In the genomic region with DNA sequence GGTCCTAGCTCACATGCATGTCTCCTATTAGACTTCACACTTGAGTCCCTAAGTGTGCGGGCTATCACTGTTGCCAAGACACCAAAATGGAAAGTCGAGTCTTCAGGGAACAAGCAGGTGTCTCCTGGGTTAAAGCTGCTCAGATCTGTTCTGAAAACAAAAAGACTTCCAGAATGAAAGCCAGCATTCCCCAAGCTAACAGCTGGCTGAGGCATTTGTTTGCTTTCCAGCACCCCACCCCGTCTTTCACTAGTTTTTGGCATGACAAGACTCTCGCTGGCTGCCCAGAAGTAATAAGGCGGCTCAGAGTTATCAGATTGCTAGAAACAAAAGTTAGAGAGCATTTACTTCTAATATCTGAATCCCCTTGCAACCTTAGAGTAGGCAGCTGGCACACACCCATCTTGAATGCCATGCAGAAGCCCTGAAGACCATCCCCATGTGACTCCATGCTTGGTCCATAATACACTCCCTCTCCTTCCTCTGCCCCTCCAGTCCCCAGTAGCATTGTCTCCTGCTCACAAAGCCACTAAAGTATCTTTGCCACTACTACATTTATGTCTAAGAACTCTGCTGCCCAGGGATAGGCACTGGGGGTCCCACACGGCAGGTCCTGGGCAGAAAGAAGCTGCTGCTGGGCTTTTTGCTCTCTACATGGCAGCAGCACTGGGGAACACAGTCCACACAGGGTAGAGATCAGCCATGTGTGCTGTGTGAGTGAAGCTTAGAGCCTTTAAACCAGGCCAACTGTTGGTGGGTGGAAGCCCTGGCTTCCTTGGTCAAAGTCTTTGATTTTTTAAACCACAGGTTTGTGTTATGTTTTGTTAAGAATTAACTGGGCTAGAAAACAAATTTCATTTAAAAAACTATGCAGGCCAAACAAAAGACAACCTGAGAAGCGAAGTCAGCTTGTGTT, we compare ENCODE assay signal across 16 mouse cellular contexts.
DNase-seq lines count a peak whose midpoint lies in the region; ATAC-seq lines count a peak whose summit lies in the region.
"Had no signal": no experiment of that assay in that cellular context is flagged by ENCODE, and none has a peak within 500 bp of the region (broad histone marks: within the 10 kb centered on the region; RNA-seq: fewer than 3 reads in every experiment).

No protein-coding gene starts in this region.

- H3K9ac ChIP-seq in limb, embryonic 12.5 days (replicated peaks) = no peak overlapping the region
- H3K9ac ChIP-seq: hindbrain, embryonic 15.5 days; neural tube, embryonic 13.5 days had no signal

- 88% methylated on average over 7 of the region's 7 CpGs for WGBS in limb, embryonic 12.5 days
- WGBS in limb, embryonic 10.5 days = 88% methylated on average over 7 of the region's 7 CpGs

- no peaks in the 10 kb centered on the region for H3K9me3 ChIP-seq in limb, embryonic 12.5 days
- no peaks in the 10 kb centered on the region for H3K9me3 ChIP-seq in limb, embryonic 10.5 days (replicated peaks)
- H3K9me3 ChIP-seq: heart, embryonic 10.5 days; hindbrain, embryonic 15.5 days; megakaryocyte, embryonic 14.5 days; neural tube, embryonic 13.5 days had no signal

- ATAC-seq in frontal cortex, adult (ENCODE audit: low TSS enrichment) = 0 out of 2 replicates have a peak, but pooled peaks have one; percentile 21
- ATAC-seq in limb, embryonic 12.5 days (ENCODE audit: insufficient number of reproducible peaks, insufficient read depth, low FRiP score, low TSS enrichment, low read depth) = no peak
- ATAC-seq: activated CD4-positive, CD25-positive, alpha-beta regulatory T cell, adult 4 months had no signal

- 0 out of 2 replicates have a peak overlapping the region, but pooled peaks have one; percentile 29 for H3K27ac ChIP-seq in limb, embryonic 12.5 days
- no peak overlapping the region for H3K27ac ChIP-seq in limb, embryonic 10.5 days
- H3K27ac ChIP-seq: heart, embryonic 10.5 days; hindbrain, embryonic 15.5 days; layer of hippocampus, adult 2 months; neural tube, embryonic 13.5 days had no signal

- no peaks in the 10 kb centered on the region for H3K4me1 ChIP-seq in limb, embryonic 12.5 days (replicated peaks)
- H3K4me1 ChIP-seq in limb, embryonic 10.5 days = no peaks in the 10 kb centered on the region
- H3K4me1 ChIP-seq: heart, embryonic 10.5 days had no signal

- no peak for DNase-seq in frontal cortex, postnatal 14 days (ENCODE audit: low spot score in 2 of 2)
- no peak for DNase-seq in limb, embryonic 10.5 days (ENCODE audit: low spot score)
- peak; percentile 26 for DNase-seq in gastrocnemius, postnatal 25 days
- peak; percentile 35 for DNase-seq in lung, postnatal 25 days (ENCODE audit: low spot score)
- no peak for DNase-seq in thymus, postnatal 14 days
- no peak for DNase-seq in layer of hippocampus, postnatal 25 days (ENCODE audit: extremely low spot score in 1 of 2, low spot score in 1 of 2)
- DNase-seq: B cell, adult 2 months; liver had no signal

- no peaks in the 10 kb centered on the region for H3K27me3 ChIP-seq in limb, embryonic 12.5 days
- H3K27me3 ChIP-seq in limb, embryonic 10.5 days (ENCODE audit: low read depth, poor library complexity, severe bottlenecking) = no peaks in the 10 kb centered on the region
- H3K27me3 ChIP-seq: hindbrain, embryonic 15.5 days; megakaryocyte, embryonic 14.5 days; neural tube, embryonic 13.5 days had no signal

- H3K4me3 ChIP-seq in limb, embryonic 12.5 days (replicated peaks) = no peak overlapping the region
- H3K4me3 ChIP-seq in limb, embryonic 10.5 days = no peak overlapping the region
- H3K4me3 ChIP-seq: heart, embryonic 10.5 days; hindbrain, embryonic 15.5 days; layer of hippocampus, adult 2 months; megakaryocyte, embryonic 14.5 days; neural tube, embryonic 13.5 days had no signal

- no peaks in the 10 kb centered on the region for H3K36me3 ChIP-seq in limb, embryonic 12.5 days
- no peaks in the 10 kb centered on the region for H3K36me3 ChIP-seq in limb, embryonic 10.5 days
- H3K36me3 ChIP-seq: heart, embryonic 10.5 days; hindbrain, embryonic 15.5 days; neural tube, embryonic 13.5 days had no signal

- no peak overlapping the region for H3K4me2 ChIP-seq in limb, embryonic 12.5 days
- H3K4me2 ChIP-seq: hindbrain, embryonic 15.5 days; neural tube, embryonic 13.5 days had no signal

Comparison
In these comparisons a context has a peak if more than half of its experiments do, and no peak if none do; other contexts are left out.
1. DNase-seq: peak in gastrocnemius, postnatal 25 days (single experiment) and lung, postnatal 25 days (single experiment); none in frontal cortex, postnatal 14 days (0 of 2), limb, embryonic 10.5 days (single experiment), thymus, postnatal 14 days (single experiment) and layer of hippocampus, postnatal 25 days (0 of 2).